Mouse (Mus musculus) liver, adult 2 months (tissue): ENCODE data around the gene Hfe. TPM values are rescaled to one million over a fixed set of nuclear protein-coding genes. Genes with fewer than 3 reads are reported as not detected.
A peak's percentile ranks its signal among the peaks of the same experiment; 100 is the strongest.
"Not testable (repeated sequence)": the region's sequence is repeated elsewhere in the genome, so short reads cannot be mapped to it uniquely, and the experiment has no call there.

Experiments
- DNase-seq: peaks from one replicate; pipeline ENCODE4 v3.0.0-alpha.2; 2011; ENCODE audit warnings: low read depth, low spot score; ENCODE audit errors: extremely low read depth
- H3K27ac ChIP-seq: fragments of 200-500 bp; replicated peaks from 2 replicates; pipeline ENCODE4 v1.5.1; 2012; ENCODE audit warnings: low read depth, mild to moderate bottlenecking, control low read depth, inconsistent platforms, low read length; ENCODE audit not compliant: insufficient read depth
- H3K27me3 ChIP-seq: fragments of 200-500 bp; 2 replicates; pipeline ENCODE4 v1.6.1; 2012; ENCODE audit warnings: mild to moderate bottlenecking, moderate library complexity, low read length, inconsistent platforms; ENCODE audit not compliant: control insufficient read depth, insufficient read depth
- H3K36me3 ChIP-seq: fragments of 200-500 bp; 2 replicates; pipeline ENCODE4 v1.6.1; 2012; ENCODE audit warnings: low read length, inconsistent platforms; ENCODE audit not compliant: control insufficient read depth, insufficient read depth
- H3K4me1 ChIP-seq: fragments of 200-500 bp; 2 replicates; pipeline ENCODE4 v1.6.1; 2011; ENCODE audit warnings: low read length; ENCODE audit not compliant: control insufficient read depth, insufficient read depth
- H3K4me3 ChIP-seq: fragments of 200-500 bp; 2 replicates; pipeline ENCODE4 v1.5.1; 2011; ENCODE audit warnings: low read depth, mild to moderate bottlenecking, control low read depth, low read length, moderate library complexity; ENCODE audit not compliant: insufficient read depth
- H3K79me2 ChIP-seq: fragments of 200-500 bp; 2 replicates; pipeline ENCODE4 v1.6.1; 2012; ENCODE audit warnings: inconsistent platforms, mild to moderate bottlenecking, low read length, moderate library complexity; ENCODE audit not compliant: control insufficient read depth, insufficient read depth
- H3K9ac ChIP-seq: fragments of 200-500 bp; 2 replicates; pipeline ENCODE4 v1.6.1; 2012; ENCODE audit warnings: low read depth, mild to moderate bottlenecking, control low read depth, inconsistent platforms, low read length
- CTCF ChIP-seq: fragments of 200-500 bp; IDR thresholded peaks from 2 replicates; pipeline ENCODE4 v1.5.1; 2011; ENCODE audit warnings: low read depth, low read length, control low read depth
- POLR2A ChIP-seq: fragments of 200-500 bp; IDR thresholded peaks from 2 replicates; pipeline ENCODE4 v1.6.1; 2011; ENCODE audit warnings: low read length, control low read depth; ENCODE audit not compliant: insufficient read depth; ENCODE audit errors: extremely low read depth
- WGBS: fragments of 180-500 bp; shearing (Covaris S2); methylation state at CpG from one replicate; pipeline ENCODE4 v1.1.7; 2018; 5-methylcytosine and 5-hydroxymethylcytosine counted together
- polyA plus RNA-seq: library from polyadenylated mRNA; depleted of rRNA; stranded (reverse); fragments of >200 nt; gene quantifications from 2 replicates; pipeline ENCODE4 v1.2.3, GENCODE M21; 2012
- total RNA-seq: library from RNA; depleted of rRNA; stranded (reverse); fragments of >200 nt; gene quantifications from 2 replicates; pipeline ENCODE4 v1.2.3, GENCODE M21; 2014

Hfe gene
- total and polyA plus RNA-seq, 2 experiments = 30.4 to 40.9 TPM

DNA sequence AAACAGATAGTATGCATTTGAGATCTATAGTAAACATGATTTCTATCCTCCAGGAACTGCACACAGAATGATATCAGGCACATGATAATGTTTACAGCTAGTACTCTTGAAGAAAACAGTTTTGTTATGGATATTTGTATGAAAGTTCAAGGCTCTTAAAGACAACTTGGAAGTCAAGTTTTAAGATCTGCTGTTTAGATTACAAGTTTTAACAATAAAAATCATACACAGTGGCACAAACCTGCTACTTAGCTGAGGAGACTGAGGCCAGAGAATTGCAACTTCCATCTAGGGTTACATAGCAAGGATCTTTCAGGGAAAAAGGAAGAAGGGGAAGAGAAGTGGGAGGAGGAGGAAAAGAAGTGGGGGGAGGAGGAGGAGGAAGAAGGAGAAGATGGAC is 44.3 kb upstream of the Hfe start:
- DNase-seq = no peak
- TF ChIP-seq CTCF (no peak), POLR2A (no peak)
- no peaks in the 10 kb centered on the region for H3K27me3 ChIP-seq
- H3K36me3 ChIP-seq = no peaks in the 10 kb centered on the region
- H3K79me2 ChIP-seq = no peaks in the 10 kb centered on the region
- H3K27ac ChIP-seq = no peak overlapping the region
- H3K4me3 ChIP-seq = no peak overlapping the region
- H3K9ac ChIP-seq = no peak overlapping the region
- peaks cover 4% of the 10 kb centered on the region for H3K4me1 ChIP-seq

DNA sequence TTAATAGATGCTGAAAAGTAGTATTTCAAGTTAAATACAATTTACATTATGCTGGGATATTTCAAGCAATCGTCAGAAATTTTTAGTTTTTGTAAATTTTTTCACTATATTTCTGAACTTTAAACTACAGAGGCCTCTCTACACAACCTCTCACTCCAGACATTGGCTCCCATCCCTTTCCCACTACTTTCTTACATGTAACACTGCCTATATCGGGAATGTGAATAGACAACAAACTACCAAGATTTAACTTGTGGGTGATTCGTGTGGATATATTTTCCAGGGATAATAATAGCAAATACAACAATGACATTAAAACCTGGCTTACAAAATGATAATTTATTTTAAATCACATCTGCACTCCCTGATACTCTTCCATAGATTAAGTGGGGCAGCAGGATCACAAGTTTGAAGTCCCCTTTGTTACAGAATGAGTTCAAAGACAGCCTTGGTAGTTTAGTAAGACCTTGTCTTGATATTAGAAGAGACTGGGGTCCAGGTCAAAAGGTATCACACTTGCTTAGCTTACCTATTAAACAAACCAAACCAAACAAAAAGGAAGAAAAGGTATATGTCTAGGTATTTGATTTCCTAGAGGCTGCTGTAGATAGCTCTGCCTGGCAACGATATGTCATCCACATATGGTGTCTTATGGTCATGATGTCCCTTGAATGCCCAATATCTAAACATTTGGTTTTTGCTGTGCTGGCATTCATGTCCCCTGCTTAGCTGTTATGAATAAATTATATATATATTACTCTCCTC is 42.8 kb upstream of the Hfe start:
- no peak for DNase-seq
- no peaks in the 10 kb centered on the region for H3K36me3 ChIP-seq
- WGBS = 66% methylated on average over 4 of the region's 4 CpGs
- no peak overlapping the region for H3K27ac ChIP-seq
- H3K9ac ChIP-seq = no peak overlapping the region
- no peak for TF ChIP-seq POLR2A
- TF ChIP-seq CTCF = no peak
- H3K4me1 ChIP-seq = peaks cover 4% of the 10 kb centered on the region
- H3K4me3 ChIP-seq = no peak overlapping the region
- no peaks in the 10 kb centered on the region for H3K27me3 ChIP-seq
- no peaks in the 10 kb centered on the region for H3K79me2 ChIP-seq

DNA sequence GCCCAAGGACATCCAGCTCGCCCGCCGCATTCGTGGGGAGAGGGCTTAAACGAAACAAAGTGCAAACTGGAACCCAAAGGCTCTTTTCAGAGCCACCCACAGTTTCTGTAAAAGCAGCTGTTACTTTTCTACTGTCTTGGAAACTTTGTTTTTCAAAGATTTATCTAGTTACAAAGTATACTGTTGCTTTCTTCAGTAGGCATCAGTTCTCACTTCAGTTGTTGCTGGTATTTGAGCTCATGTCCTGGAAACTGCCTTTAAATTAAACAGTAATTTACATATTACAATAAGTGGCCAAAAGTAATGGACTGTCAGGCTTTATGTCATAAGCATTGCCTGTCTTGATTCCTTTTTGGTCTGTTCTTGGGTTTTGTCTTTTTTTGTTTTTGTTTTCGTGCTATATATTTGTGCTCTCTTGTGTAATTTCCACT is 42.1 kb upstream of the Hfe start:
- Histone ChIP-seq H3K27ac (no peak overlapping the region), H3K36me3 (no peaks in the 10 kb centered on the region), H3K27me3 (no peaks in the 10 kb centered on the region), H3K4me3 (no peak overlapping the region), H3K79me2 (no peaks in the 10 kb centered on the region), H3K9ac (no peak overlapping the region), H3K4me1 (peaks cover 4% of the 10 kb centered on the region)
- DNase-seq = no peak
- WGBS = 15% methylated on average over 6 of the region's 6 CpGs
- TF ChIP-seq CTCF (no peak), POLR2A (no peak)

DNA sequence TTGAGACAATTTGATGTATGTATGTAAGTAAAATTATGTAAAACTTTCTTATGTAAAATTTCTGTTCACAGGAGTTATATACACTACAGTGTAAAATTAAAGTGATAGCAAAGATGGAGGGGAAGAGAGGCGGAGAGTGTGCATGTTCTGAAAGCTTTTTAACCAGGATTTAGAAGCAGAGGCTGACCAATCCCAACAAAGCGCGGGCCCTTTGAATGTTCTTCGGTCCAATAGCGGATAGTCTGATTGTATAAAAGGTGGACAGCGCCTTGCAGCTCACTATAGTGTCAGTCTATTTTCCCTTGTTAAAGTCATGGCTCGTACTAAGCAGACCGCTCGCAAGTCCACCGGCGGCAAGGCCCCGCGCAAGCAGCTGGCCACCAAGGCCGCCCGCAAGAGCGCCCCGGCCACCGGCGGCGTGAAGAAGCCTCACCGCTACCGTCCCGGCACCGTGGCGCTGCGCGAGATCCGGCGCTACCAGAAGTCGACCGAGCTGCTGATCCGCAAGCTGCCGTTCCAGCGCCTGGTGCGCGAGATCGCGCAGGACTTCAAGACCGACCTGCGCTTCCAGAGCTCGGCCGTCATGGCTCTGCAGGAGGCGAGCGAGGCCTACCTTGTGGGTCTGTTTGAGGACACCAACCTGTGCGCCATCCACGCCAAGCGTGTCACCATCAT is 41.5 kb upstream of the Hfe start, which contains the start of gene Hist1h3b:
Hist1h3b (plus strand) TSS at position 201 of the 675 bp plus-strand sequence.
- peak; percentile 86 for DNase-seq
- H3K27me3 ChIP-seq, H3K36me3 ChIP-seq, H3K4me1 ChIP-seq, H3K79me2 ChIP-seq: not testable (repeated sequence)
- peak within 1 kb of the TSS; percentile 67; the same call in 1 of the 2 replicates for H3K4me3 ChIP-seq
- peak within 1 kb of the TSS; percentile 77 for H3K9ac ChIP-seq
- H3K27ac ChIP-seq = peak within 1 kb of the TSS; percentile 96
- 3% methylated on average over 20 of the region's 47 CpGs for WGBS

DNA sequence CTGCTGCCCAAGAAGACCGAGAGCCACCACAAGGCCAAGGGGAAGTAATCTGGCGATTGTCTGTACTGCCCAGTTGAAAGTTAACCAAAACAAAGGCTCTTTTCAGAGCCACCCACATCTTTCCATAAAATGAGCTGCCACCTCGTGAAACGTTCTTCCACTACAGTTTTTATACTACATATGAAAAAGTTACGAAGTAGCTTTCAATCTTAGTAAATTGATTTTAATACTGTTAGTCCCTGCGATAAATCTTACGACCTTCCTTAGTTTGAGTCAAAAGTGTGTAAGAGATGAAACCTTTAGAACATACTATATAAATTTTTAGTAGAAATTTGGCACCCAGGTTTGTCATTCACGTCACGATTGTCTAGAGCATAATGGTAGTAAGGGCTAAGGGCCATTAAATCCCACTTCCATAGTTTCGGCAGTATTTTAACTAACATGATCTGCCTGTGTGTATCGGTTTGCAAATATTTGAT is 40.9 kb upstream of the Hfe start:
- H3K4me3 ChIP-seq = peak overlapping the region; percentile 34; the same call in 1 of the 2 replicates
- 0 out of 2 replicates have a peak overlapping the region, but pooled peaks have one; percentile 41 for H3K9ac ChIP-seq
- no peak for DNase-seq
- no peaks in the 10 kb centered on the region for H3K36me3 ChIP-seq
- H3K27me3 ChIP-seq = no peaks in the 10 kb centered on the region
- H3K27ac ChIP-seq = peak overlapping the region; percentile 67; the same call in 1 of the 2 replicates
- peaks cover 4% of the 10 kb centered on the region for H3K4me1 ChIP-seq
- H3K79me2 ChIP-seq = no peaks in the 10 kb centered on the region
- 4% methylated on average over 11 of the region's 11 CpGs for WGBS
- no peak for TF ChIP-seq POLR2A

DNA sequence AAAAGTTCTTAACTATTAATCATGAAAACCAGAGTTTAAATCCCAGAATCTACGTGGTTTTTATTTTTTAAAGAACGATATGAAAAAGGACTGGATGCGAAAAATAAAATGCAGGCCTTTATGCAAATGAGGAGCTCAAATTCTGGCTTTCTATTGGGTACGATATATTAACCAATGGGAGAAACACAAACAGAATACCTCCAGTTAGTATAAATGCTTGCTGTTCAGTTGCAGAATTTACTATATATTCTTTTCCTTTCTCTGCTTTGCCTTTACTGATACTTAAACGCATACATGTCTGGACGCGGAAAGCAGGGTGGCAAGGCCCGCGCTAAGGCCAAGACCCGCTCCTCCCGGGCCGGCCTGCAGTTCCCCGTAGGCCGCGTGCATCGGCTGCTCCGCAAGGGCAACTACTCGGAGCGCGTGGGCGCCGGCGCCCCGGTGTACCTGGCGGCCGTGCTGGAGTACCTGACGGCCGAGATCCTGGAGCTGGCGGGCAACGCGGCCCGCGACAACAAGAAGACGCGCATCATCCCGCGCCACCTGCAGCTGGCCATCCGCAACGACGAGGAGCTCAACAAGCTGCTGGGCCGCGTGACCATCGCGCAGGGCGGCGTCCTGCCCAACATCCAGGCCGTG is 40.3 kb upstream of the Hfe start, which contains the start of gene Hist1h2ab:
Hist1h2ab (plus strand) TSS at position 288 of the 639 bp plus-strand sequence.
- H3K27me3 ChIP-seq, H3K79me2 ChIP-seq, H3K36me3 ChIP-seq, H3K4me1 ChIP-seq: not testable (repeated sequence)
- H3K27ac ChIP-seq = peak within 1 kb of the TSS; percentile 96
- WGBS = under 1% methylated on average over 34 of the region's 47 CpGs
- H3K4me3 ChIP-seq = peak within 1 kb of the TSS; percentile 67
- H3K9ac ChIP-seq = peak within 1 kb of the TSS; percentile 77
- DNase-seq = peak; percentile 88
